Mouse (Mus musculus): ENCODE measurements at regions not wholly inside any gene's neighbourhood (a gene's known extent, or its start where the extent isn't known, plus 50 kb on each side); places are given as distances from the start of the nearest gene placed in this dataset.
A peak's percentile ranks its signal among the peaks of the same experiment; 100 is the strongest.

GRCm38 (mm10) chr4:114665684-114666083 lies 155.8 kb upstream of the Gm12830 start:
- TF ChIP-seq FLI1 (IDR thresholded peaks at IDR 0.05; ENCODE audit: low read length) (no peak), GATA1 (IDR thresholded peaks at IDR 0.05; ENCODE audit: borderline replicate concordance, low read length) (no peak)
- H3K9me3 ChIP-seq, result no peaks in the 10 kb centered on the region; the same call in 1 of the 2 replicates
- no peak overlapping the region for H3K4me3 ChIP-seq (replicated peaks)
- H3K27me3 ChIP-seq (replicated peaks), result peaks cover 5% of the 10 kb centered on the region
- H3K4me1 ChIP-seq, result peaks cover 61% of the 10 kb centered on the region
- no peaks in the 10 kb centered on the region for H3K36me3 ChIP-seq (replicated peaks; ENCODE audit: low read length)

GRCm38 (mm10) chr4:114666238-114666978 lies 155.1 kb upstream of the Gm12830 start:
- Histone ChIP-seq H3K36me3 (replicated peaks; ENCODE audit: low read length) (no peaks in the 10 kb centered on the region), H3K27me3 (replicated peaks) (peaks cover 5% of the 10 kb centered on the region), H3K4me3 (replicated peaks) (no peak overlapping the region), H3K9me3 (no peaks in the 10 kb centered on the region; the same call in 1 of the 2 replicates), H3K4me1 (peaks cover 56% of the 10 kb centered on the region)
- TF ChIP-seq FLI1 (IDR thresholded peaks at IDR 0.05; ENCODE audit: low read length) (no peak), GATA1 (IDR thresholded peaks at IDR 0.05; ENCODE audit: borderline replicate concordance, low read length) (no peak)

DNA sequence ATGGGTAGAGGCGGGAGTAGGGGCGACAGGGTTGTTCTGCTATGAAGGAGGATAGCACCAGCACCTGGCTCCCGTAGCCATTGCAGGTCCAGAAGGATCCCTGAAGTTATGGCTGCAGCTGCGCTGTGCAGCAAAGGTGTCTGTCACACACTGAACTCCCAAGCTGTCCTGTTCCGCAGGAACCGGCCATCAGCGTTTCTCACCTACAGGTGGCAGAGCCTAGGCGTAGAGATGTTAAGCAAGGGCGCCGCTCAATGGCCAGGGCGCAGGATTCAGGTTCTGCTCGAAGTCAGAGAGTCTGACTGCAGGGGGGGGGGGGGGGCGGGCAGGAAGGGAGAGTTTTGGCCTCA lies 154.6 kb upstream of the Gm12830 start:
- Histone ChIP-seq H3K4me1 (peaks cover 53% of the 10 kb centered on the region), H3K36me3 (replicated peaks; ENCODE audit: low read length) (no peaks in the 10 kb centered on the region), H3K27me3 (replicated peaks) (peaks cover 5% of the 10 kb centered on the region), H3K4me3 (replicated peaks) (no peak overlapping the region), H3K9me3 (no peaks in the 10 kb centered on the region; the same call in 1 of the 2 replicates)
- no peak for TF ChIP-seq FLI1 (IDR thresholded peaks at IDR 0.05; ENCODE audit: low read length)
- TF ChIP-seq GATA1 (IDR thresholded peaks at IDR 0.05; ENCODE audit: borderline replicate concordance, low read length), result no peak

GRCm38 (mm10) chr4:114672096-114672720 lies 149.3 kb upstream of the Gm12830 start:
- no peak for TF ChIP-seq GATA1 (IDR thresholded peaks at IDR 0.05; ENCODE audit: borderline replicate concordance, low read length)
- no peak for TF ChIP-seq FLI1 (IDR thresholded peaks at IDR 0.05; ENCODE audit: low read length)
- H3K9me3 ChIP-seq, result no peaks in the 10 kb centered on the region
- no peak overlapping the region for H3K4me3 ChIP-seq (replicated peaks)
- no peaks in the 10 kb centered on the region for H3K36me3 ChIP-seq (replicated peaks; ENCODE audit: low read length)
- H3K27me3 ChIP-seq (replicated peaks), result peaks cover 5% of the 10 kb centered on the region
- peaks cover 27% of the 10 kb centered on the region for H3K4me1 ChIP-seq

DNA sequence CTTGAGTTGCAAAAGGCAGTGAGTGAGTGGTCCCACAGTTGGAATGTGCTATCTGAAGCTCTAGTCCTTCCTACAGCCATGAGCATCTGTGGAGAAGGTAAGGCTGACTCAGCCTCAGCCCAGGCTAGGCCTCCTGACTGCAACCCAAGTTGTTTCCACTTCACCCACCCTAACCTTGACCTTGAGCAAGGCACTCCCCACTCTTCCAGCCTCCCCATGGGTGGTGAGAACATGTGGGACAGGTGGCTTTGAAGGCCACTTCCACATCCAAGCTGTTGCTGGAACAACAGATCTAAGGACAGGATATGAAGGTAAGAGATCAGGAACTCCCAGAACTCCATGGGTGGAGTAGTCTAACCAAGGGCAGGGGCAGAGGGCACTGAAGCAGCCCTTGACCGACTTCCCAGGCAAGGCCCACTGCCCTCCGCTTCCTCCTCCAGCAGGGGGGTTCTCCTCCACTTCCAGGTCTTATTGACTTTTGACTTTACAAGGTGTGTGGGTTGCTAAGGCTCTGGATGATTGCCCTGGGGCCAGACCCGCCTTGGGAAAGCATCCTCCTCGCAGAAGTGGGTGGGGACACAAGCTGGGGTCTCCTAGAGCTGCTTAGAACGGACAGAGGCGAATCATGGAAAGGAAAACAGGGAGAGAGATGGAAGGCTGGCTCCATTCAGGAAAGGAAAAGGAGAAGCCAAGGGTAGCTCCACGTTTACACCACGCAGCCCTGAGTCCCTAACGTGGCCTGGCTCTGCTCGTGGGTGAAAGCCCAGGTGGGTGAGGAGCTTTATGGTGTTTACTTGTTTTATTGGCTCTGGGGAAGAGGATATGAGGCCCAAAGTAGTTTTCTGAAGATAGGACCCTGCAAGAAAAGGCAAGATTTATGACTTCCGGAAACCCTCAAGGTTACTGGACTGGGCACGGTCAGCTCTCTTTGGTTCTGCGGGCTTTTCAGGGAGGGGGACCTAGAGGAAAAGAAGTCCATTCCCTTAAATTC lies 144.3 kb upstream of the Gm12830 start:
- no peak overlapping the region for H3K4me3 ChIP-seq (replicated peaks)
- peaks cover 7% of the 10 kb centered on the region for H3K27me3 ChIP-seq (replicated peaks)
- no peaks in the 10 kb centered on the region for H3K9me3 ChIP-seq
- no peak for TF ChIP-seq GATA1 (IDR thresholded peaks at IDR 0.05; ENCODE audit: borderline replicate concordance, low read length)
- TF ChIP-seq FLI1 (IDR thresholded peaks at IDR 0.05; ENCODE audit: low read length), result no peak
- peaks cover 39% of the 10 kb centered on the region for H3K4me1 ChIP-seq
- H3K36me3 ChIP-seq (replicated peaks; ENCODE audit: low read length), result no peaks in the 10 kb centered on the region

DNA sequence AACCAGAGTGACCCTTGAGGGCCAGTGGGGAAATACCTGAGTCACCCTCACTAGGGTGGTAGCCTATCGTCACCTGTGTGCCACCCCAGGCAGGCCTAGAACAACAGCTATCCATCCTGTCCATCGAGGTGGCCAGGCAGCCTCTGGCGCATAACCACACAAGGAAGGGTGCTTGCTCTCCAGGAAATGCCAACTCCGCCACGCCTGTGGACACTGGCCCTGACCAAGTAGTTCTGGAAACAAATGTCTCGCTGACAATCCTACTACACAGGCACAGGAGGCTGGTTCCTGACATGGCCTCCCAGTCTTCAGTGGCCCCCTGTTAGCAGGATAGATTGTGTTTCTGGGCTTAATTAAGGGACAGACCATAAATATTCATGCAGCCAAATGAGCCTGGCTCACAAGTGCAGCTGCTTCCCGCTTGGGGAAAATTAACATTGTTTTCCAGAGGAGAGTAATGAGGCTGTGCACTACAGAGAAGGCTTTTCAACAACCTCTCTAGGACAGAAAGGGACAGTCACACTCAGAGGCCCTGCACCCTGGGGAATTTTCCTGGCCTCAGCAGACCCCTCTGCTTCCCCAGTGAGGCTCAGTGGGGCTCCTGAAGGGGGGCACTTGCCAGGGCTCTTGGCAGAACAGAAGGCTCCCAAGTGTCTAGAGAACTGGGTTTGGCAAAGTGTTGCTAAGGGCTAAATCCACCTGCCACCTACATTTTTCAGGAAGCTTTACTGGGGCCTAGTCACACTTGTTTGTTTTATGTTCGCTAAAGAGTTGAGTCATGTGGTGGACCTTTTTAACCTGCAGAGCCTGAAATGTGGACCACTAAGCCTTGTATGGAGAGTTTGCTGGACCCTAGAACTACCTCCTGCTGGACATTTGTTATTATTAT lies 143.2 kb upstream of the Gm12830 start:
- peaks cover 7% of the 10 kb centered on the region for H3K27me3 ChIP-seq (replicated peaks)
- no peaks in the 10 kb centered on the region for H3K36me3 ChIP-seq (replicated peaks; ENCODE audit: low read length)
- no peaks in the 10 kb centered on the region for H3K9me3 ChIP-seq
- TF ChIP-seq FLI1 (IDR thresholded peaks at IDR 0.05; ENCODE audit: low read length) (no peak), GATA1 (IDR thresholded peaks at IDR 0.05; ENCODE audit: borderline replicate concordance, low read length) (no peak)
- peak overlapping the region; percentile 20 for H3K4me3 ChIP-seq (replicated peaks)
- peaks cover 37% of the 10 kb centered on the region for H3K4me1 ChIP-seq

- H3K27me3 ChIP-seq (replicated peaks), result peaks cover 7% of the 10 kb centered on the region
- no peaks in the 10 kb centered on the region for H3K9me3 ChIP-seq
- peaks cover 46% of the 10 kb centered on the region for H3K4me1 ChIP-seq
- H3K4me3 ChIP-seq (replicated peaks), result no peak overlapping the region
- TF ChIP-seq FLI1 (IDR thresholded peaks at IDR 0.05; ENCODE audit: low read length) (no peak), GATA1 (IDR thresholded peaks at IDR 0.05; ENCODE audit: borderline replicate concordance, low read length) (no peak)
- no peaks in the 10 kb centered on the region for H3K36me3 ChIP-seq (replicated peaks; ENCODE audit: low read length)
Observed at GRCm38 (mm10) chr4:114680360-114680759, 141.2 kb upstream of the Gm12830 start.

DNA sequence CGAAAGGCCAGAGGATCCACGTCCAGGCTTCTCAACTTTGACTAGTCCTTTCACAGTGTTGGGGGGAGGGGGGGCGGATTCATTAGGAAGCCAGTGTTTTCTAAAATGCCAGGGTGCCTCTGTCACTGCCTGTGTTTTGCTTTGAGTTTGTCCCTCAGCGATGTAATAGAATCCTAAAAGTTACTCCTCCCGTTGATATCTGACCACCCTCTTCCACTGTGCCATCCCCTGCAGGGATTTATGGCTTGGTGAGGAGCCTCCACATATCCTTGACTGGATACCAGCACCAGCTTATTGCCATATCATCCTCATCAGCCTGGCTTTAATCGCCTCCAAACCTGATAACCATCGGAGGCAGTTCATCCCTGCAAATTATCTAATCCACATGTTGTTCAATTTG lies 138.6 kb upstream of the Gm12830 start:
- no peaks in the 10 kb centered on the region for H3K9me3 ChIP-seq
- no peaks in the 10 kb centered on the region for H3K36me3 ChIP-seq (replicated peaks; ENCODE audit: low read length)
- no peak overlapping the region for H3K4me3 ChIP-seq (replicated peaks)
- TF ChIP-seq GATA1 (IDR thresholded peaks at IDR 0.05; ENCODE audit: borderline replicate concordance, low read length) (no peak), FLI1 (IDR thresholded peaks at IDR 0.05; ENCODE audit: low read length) (no peak)
- peaks cover 48% of the 10 kb centered on the region for H3K4me1 ChIP-seq
- peaks cover 7% of the 10 kb centered on the region for H3K27me3 ChIP-seq (replicated peaks)

DNA sequence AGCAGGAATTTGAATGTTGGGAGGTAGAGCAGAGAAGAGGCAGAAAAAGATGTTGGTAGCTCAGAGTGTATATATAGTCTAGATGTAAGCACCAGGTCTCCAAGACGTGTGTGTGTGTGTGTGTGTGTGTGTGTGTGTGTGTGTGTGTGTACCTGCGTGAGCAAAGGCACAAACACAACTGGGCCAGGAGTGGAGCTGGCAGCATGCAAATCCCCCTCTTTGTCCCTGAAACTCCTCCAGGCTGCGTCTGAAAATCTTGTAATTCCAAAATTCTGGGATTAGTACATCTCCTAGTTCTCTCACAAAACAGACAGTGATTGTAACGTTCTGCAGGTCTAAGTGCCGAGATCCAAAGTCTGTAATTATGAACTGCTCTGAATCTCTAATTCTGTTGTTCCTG lies 137.8 kb upstream of the Gm12830 start:
- TF ChIP-seq GATA1 (IDR thresholded peaks at IDR 0.05; ENCODE audit: borderline replicate concordance, low read length) (no peak), FLI1 (IDR thresholded peaks at IDR 0.05; ENCODE audit: low read length) (no peak)
- peaks cover 41% of the 10 kb centered on the region for H3K4me1 ChIP-seq
- no peaks in the 10 kb centered on the region for H3K9me3 ChIP-seq
- H3K36me3 ChIP-seq (replicated peaks; ENCODE audit: low read length), result no peaks in the 10 kb centered on the region
- H3K4me3 ChIP-seq (replicated peaks), result no peak overlapping the region
- peaks cover 7% of the 10 kb centered on the region for H3K27me3 ChIP-seq (replicated peaks)
